Mouse (Mus musculus) liver, postnatal 0 days (tissue): ENCODE results near the gene Atp2b1.

Experiments
- CTCF ChIP-seq: sonication (generic); IDR thresholded peaks from 2 replicates; pipeline ENCODE4 v1.5.1; 2016; ENCODE audit warnings: antibody characterized with exemption, low read depth
- EP300 ChIP-seq: IDR thresholded peaks from 2 replicates; pipeline ENCODE4 v1.6.1; 2016; ENCODE audit warnings: antibody characterized with exemption, low read depth, mild to moderate bottlenecking

GRCm38 (mm10) chr10:98916781-98917340 is 2.7 kb downstream of the Atp2b1 start:
- no peak for TF ChIP-seq CTCF
- no peak for TF ChIP-seq EP300
